Mouse (Mus musculus) MEL (cell line): ENCODE results near the gene Thada.

Source experiments
- EP300 ChIP-seq, 2 experiments: IDR thresholded peaks; 2 replicates each; pipeline ENCODE4 v1.6.1; 2011; ENCODE audit warnings: improper control_type of control experiment in 2 of 2, low read length in 2 of 2, low read depth in 1 of 2, mild to moderate bottlenecking in 1 of 2
- ETS1 ChIP-seq: IDR thresholded peaks from 2 replicates; pipeline ENCODE4 v1.6.1; 2012; ENCODE audit warnings: low read depth, mild to moderate bottlenecking, inconsistent platforms, low read length, improper control_type of control experiment, moderate library complexity
- GATA1 ChIP-seq: IDR thresholded peaks from 2 replicates; pipeline ENCODE4 v1.6.1; 2011; ENCODE audit warnings: low read depth, low read length, improper control_type of control experiment

DNA sequence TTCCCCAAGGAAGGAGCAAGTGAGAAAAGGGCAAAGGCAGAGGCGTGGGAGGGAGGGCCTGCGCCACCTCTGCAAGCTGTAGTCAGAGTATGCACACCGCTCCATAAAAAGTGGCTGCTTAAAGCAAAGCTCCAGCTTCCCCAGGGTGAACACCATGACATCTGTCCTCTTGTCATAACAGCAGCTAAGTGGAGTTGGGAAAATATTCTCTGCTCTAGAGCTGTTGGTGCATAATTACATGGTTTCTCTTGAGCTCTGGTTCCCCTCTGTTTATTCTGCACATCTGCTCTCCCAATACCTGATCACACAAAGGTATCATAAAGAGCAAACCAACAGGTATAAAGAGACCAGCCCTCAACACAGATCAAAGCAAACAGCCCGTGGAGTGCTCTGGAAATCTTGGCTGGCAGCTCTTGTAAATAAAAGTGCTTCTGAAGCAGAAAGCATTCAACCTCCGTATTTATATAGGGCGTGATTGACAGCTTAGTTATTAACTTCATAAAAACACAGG is 100.2 kb downstream of the Thada start:
- TF ChIP-seq ETS1 (no peak), GATA1 (no peak), EP300 (IDR thresholded peaks at IDR 0.05; ENCODE audit: low read depth in 1 of 2, low read length in 2 of 2) (no peak)
